Mouse (Mus musculus) midbrain, embryonic 16.5 days (tissue): ENCODE results near the gene Ikzf3. TPM values are rescaled to one million over a fixed set of nuclear protein-coding genes. Genes with fewer than 3 reads are reported as not detected.

Experiments used
- ATAC-seq: fragments of 200-750 bp; cut with Nextera tagmentation; 2 replicates; pipeline ENCODE4 v1.8.0; 2017; ENCODE audit warnings: moderate TSS enrichment
- H3K27ac ChIP-seq: fragments of 300-500 bp; sonication (generic); 2 replicates; pipeline ENCODE4 v1.5.1; 2014; ENCODE audit warnings: mild to moderate bottlenecking, low read length, mixed read lengths
- H3K27me3 ChIP-seq: fragments of 300-500 bp; sonication (generic); 2 replicates; pipeline ENCODE4 v1.6.1; 2014; ENCODE audit warnings: low read depth, low read length, mixed read lengths; ENCODE audit not compliant: control insufficient read depth, insufficient read depth
- H3K36me3 ChIP-seq: fragments of 300-500 bp; sonication (generic); 2 replicates; pipeline ENCODE4 v1.6.1; 2014; ENCODE audit warnings: mild to moderate bottlenecking, low read length, moderate library complexity, mixed read lengths; ENCODE audit not compliant: control insufficient read depth, insufficient read depth
- H3K4me1 ChIP-seq: fragments of 300-500 bp; sonication (generic); 2 replicates; pipeline ENCODE4 v1.6.1; 2014; ENCODE audit warnings: mild to moderate bottlenecking, low read length, mixed read lengths; ENCODE audit not compliant: control insufficient read depth, insufficient read depth
- H3K4me2 ChIP-seq: fragments of 300-500 bp; sonication (generic); 2 replicates; pipeline ENCODE4 v1.6.1; 2014; ENCODE audit warnings: mild to moderate bottlenecking, low read length, mixed read lengths
- H3K4me3 ChIP-seq: fragments of 300-500 bp; sonication (generic); 2 replicates; pipeline ENCODE4 v1.5.1; 2014; ENCODE audit warnings: low read depth, mild to moderate bottlenecking, low read length, moderate library complexity, mixed read lengths
- H3K9ac ChIP-seq: fragments of 300-500 bp; sonication (generic); 2 replicates; pipeline ENCODE4 v1.6.1; 2014; ENCODE audit warnings: low read depth, low read length, mixed read lengths
- H3K9me3 ChIP-seq: fragments of 300-500 bp; sonication (generic); replicated peaks from 2 replicates; pipeline ENCODE4 v1.6.1; 2014; ENCODE audit warnings: mild to moderate bottlenecking, low read length, mixed read lengths; ENCODE audit not compliant: control insufficient read depth, poor library complexity, severe bottlenecking
- WGBS: fragments of 180-500 bp; shearing (Covaris S2); extraction: QIAGEN DNeasy Blood & Tissue Kit; methylation state at CpG from one replicate; pipeline ENCODE4 v1.1.7; 2014; 5-methylcytosine and 5-hydroxymethylcytosine counted together
- polyA plus RNA-seq: library from polyadenylated mRNA; unstranded; fragments of >200 nt; fragmentation: Nextera tagmentation; extraction: Ambion mirVana; gene quantifications from 2 replicates; pipeline ENCODE4 v1.2.1, GENCODE M21; 2015

Ikzf3 gene
- polyA plus RNA-seq, 1 experiment from 2014 or later = not detected

DNA sequence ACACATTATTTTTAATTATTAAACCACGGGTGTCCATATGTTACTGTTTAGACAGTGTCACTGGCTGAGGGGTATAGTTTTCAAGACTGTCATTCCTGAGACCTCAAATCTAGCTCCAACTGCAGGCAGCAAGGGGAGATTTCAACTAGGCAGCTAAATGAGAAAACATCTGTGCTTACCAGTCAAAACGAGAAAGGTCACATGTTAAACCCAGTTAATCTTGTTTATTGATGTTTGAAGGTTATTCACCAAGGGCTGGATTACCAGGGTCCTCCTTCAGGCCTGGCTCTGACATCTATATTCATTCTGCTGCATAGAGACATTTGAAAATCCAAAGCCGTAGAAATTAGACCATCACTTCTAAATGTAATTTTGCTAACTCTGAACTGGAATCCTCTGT, 40.9 kb downstream of the Ikzf3 start:
- H3K4me3 ChIP-seq = no peak overlapping the region
- H3K27ac ChIP-seq = no peak overlapping the region
- H3K36me3 ChIP-seq = no peaks in the 10 kb centered on the region
- no peak for ATAC-seq
- no peaks in the 10 kb centered on the region for H3K4me1 ChIP-seq
- H3K9me3 ChIP-seq = no peaks in the 10 kb centered on the region
- no peaks in the 10 kb centered on the region for H3K27me3 ChIP-seq
- WGBS = 66% methylated on average over 3 of the region's 3 CpGs
- no peak overlapping the region for H3K4me2 ChIP-seq
- H3K9ac ChIP-seq = no peak overlapping the region

DNA sequence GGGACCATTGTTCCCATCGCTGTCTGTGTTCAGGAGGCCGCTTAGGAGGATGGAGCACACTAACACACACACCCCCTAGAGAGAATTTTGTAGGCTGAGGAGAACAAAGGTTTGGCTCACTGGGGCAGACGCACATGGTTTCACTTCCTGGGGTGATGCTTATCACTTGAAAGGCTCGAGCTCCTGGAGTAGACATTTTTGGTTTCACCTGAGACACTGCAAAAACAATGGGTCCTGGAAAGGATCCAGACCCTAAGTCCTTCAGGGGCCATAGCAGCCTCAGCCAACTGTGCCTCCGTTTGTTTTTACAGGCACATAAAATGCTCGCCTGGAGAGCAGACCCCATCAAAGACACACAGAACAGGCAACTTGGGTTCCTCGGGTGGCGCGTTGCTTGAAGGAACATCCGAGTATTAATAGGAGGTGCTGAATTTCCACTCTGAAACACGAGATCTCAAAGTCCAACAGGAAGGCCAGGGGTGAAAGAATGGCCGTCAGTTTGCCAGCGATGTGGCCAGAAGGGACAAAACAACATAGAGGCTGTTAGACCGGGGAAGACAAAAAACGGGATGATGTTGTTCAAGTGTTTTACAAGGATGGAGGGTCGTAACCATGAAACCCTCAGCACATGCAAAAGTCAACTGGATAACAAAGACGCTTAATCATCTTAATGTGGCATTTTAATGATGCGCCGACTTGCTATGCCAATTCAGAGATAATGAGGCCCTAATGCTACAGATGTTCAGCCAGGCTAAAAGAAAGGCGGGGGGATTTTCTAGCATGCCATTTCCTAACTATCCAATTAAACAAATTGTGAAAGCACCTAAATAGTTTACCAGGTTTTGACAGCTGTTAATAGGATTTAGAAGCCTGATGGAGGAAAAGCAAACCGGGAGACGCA, 48.2 kb downstream of the Ikzf3 start:
- no peak for ATAC-seq
- 39% methylated on average over 22 of the region's 22 CpGs for WGBS
- Histone ChIP-seq H3K27ac (no peak overlapping the region), H3K36me3 (no peaks in the 10 kb centered on the region), H3K4me3 (no peak overlapping the region), H3K9ac (no peak overlapping the region), H3K9me3 (no peaks in the 10 kb centered on the region), H3K4me2 (no peak overlapping the region), H3K4me1 (no peaks in the 10 kb centered on the region), H3K27me3 (no peaks in the 10 kb centered on the region)

GRCm38 (mm10) chr11:98495176-98495719, 50.6 kb downstream of the Ikzf3 start:
- H3K4me2 ChIP-seq = no peak overlapping the region
- H3K27me3 ChIP-seq = no peaks in the 10 kb centered on the region
- no peak overlapping the region for H3K4me3 ChIP-seq
- no peaks in the 10 kb centered on the region for H3K9me3 ChIP-seq
- no peaks in the 10 kb centered on the region for H3K36me3 ChIP-seq
- H3K9ac ChIP-seq = no peak overlapping the region
- no peak for ATAC-seq
- no peak overlapping the region for H3K27ac ChIP-seq
- no peaks in the 10 kb centered on the region for H3K4me1 ChIP-seq
- 95% methylated on average over 5 of the region's 5 CpGs for WGBS

- H3K4me3 ChIP-seq = no peak overlapping the region
- H3K27me3 ChIP-seq = no peaks in the 10 kb centered on the region
- no peaks in the 10 kb centered on the region for H3K9me3 ChIP-seq
- no peak overlapping the region for H3K27ac ChIP-seq
- ATAC-seq = no peak
- H3K36me3 ChIP-seq = no peaks in the 10 kb centered on the region
- 59% methylated on average over 9 of the region's 9 CpGs for WGBS
- no peaks in the 10 kb centered on the region for H3K4me1 ChIP-seq
- H3K9ac ChIP-seq = no peak overlapping the region
- H3K4me2 ChIP-seq = no peak overlapping the region
Measured at GRCm38 (mm10) chr11:98493394-98493793, 52.4 kb downstream of the Ikzf3 start.

DNA sequence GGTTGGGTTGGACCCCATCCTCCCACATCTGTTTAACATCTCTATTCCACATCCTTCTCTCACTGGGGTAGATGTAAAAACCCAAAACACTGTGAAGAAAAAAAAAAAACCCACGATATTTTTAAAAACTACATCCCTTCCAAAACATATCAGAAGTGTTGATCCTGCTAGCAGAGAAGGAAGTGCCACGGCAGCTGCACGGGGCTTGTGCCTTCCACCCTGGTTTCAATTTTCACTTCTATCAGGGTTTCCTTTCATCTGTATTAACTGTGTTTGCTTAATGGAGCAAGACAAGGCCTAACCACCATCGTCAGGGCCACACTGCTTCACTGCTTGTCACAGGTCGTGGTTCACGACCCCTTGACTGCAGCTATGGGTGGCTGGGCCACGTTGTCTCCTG, 52.9 kb downstream of the Ikzf3 start:
- H3K27ac ChIP-seq = no peak overlapping the region
- no peaks in the 10 kb centered on the region for H3K9me3 ChIP-seq
- H3K4me2 ChIP-seq = no peak overlapping the region
- no peak for ATAC-seq
- no peaks in the 10 kb centered on the region for H3K27me3 ChIP-seq
- H3K4me1 ChIP-seq = no peaks in the 10 kb centered on the region
- 18% methylated on average over 7 of the region's 7 CpGs for WGBS
- H3K4me3 ChIP-seq = no peak overlapping the region
- H3K9ac ChIP-seq = no peak overlapping the region
- no peaks in the 10 kb centered on the region for H3K36me3 ChIP-seq

DNA sequence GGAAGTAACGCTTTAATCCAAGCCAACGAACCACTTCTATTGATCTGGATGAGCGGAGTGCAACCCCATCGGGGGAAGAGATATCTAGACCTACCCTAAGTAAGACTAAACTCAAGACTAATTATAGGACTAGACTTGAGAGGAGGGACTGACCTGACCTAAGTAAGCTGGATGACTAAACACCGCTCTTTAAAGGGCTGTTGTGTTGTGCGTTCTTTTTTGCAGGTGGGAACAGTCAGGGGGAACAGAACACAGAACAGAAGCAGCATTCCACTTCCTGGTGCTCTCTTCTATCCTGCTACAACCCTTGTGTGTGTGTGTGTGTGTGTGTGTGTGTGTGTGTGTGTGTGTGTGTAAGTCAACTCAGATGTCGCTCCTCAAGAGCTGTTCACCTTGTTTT, 54.3 kb downstream of the Ikzf3 start:
- Histone ChIP-seq H3K27me3 (no peaks in the 10 kb centered on the region), H3K9ac (no peak overlapping the region), H3K27ac (no peak overlapping the region), H3K36me3 (no peaks in the 10 kb centered on the region), H3K9me3 (no peaks in the 10 kb centered on the region), H3K4me2 (no peak overlapping the region), H3K4me1 (no peaks in the 10 kb centered on the region), H3K4me3 (no peak overlapping the region)
- no peak for ATAC-seq
- 73% methylated on average over 7 of the region's 7 CpGs for WGBS

DNA sequence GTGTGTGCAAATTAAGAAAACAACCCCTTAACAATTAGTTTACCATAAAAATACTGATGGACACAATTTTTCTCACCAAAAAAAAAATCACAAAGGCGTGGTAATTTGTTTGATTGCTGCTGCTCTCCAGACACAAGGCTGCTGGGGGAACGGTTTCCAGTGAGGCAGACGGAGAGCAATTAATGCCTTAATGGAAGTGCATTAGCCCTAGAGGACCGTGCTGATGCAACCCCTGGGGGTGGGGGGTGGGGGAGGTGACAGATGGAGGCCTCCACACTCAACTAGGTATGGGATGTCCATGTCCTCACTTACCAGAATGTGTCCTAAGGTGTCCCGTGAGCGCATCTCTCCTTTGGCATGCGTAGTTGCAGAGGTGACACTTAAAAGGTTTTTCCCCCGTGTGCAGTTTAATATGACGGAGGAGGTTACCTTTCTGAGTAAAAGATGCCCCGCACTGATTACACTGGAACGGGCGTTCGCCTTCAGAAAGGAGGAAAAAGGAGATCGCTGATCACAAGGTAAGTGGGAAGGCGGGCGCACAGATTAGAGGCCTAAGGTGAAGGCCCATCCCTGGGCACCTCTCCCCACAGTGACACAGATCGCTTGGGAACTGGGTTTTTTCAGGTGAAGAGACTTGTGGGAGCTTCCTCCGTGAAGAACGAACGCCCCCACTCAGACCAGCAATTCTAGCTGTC, 57.1 kb downstream of the Ikzf3 start:
- Histone ChIP-seq H3K27me3 (no peaks in the 10 kb centered on the region), H3K9me3 (no peaks in the 10 kb centered on the region), H3K4me2 (no peak overlapping the region), H3K9ac (no peak overlapping the region), H3K4me1 (no peaks in the 10 kb centered on the region), H3K36me3 (no peaks in the 10 kb centered on the region), H3K4me3 (no peak overlapping the region), H3K27ac (no peak overlapping the region)
- WGBS = 78% methylated on average over 20 of the region's 20 CpGs
- ATAC-seq = no peak

DNA sequence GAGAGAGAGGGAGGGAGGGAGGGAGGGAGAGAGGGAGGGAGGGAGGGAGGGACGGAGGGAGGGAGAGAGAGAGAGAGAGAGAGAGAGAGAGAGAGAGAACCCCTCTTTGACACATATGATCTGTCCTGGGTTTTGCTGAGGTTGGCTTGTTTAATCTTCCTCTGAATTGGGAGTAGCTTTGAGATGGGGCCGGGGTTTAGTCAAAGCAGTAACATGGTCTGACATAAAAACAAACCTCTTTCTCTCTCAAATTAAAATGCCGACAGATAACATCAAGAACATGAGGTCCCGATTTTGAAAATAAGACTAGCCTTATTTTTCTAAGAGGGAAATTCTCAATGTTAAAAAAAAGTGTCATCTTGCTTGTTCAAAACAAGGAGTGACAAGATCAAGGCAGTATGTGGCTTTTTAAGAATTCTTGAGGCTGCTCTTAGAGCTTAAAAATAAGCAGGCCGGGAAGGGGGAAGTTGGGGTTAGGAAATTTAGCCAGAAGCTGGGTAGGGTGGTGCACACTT, 58.2 kb downstream of the Ikzf3 start:
- no peak for ATAC-seq

DNA sequence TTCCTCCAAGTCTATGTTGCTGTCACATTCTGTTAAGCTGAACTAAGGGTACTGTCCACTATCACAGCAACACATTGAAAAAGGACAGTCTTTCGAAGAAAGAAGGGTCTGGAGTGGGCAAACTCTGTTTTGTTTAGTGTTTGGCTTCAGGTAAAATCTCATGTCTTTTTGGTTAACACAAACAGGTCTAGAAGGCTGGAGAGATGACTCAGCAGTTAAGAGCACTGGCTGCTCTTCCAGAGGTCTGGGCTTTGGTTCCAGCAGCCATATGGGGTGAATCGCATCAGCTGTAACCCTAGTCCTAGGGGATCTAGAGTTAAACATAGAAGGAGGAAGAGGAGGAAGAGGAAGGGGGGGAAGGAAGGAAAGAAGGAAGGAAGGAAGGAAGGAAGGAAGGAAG, 60.1 kb downstream of the Ikzf3 start:
- Histone ChIP-seq H3K4me1 (no peaks in the 10 kb centered on the region), H3K36me3 (no peaks in the 10 kb centered on the region), H3K4me2 (no peak overlapping the region), H3K27me3 (no peaks in the 10 kb centered on the region), H3K9me3 (no peaks in the 10 kb centered on the region), H3K27ac (no peak overlapping the region), H3K4me3 (no peak overlapping the region), H3K9ac (no peak overlapping the region)
- no peak for ATAC-seq
- 96% methylated on average over 2 of the region's 2 CpGs for WGBS

More for the DNA sequence above, 58.2 kb downstream of the Ikzf3 start:
- H3K36me3 ChIP-seq = no peaks in the 10 kb centered on the region
- no peak overlapping the region for H3K4me2 ChIP-seq
- H3K27me3 ChIP-seq = no peaks in the 10 kb centered on the region
- H3K4me1 ChIP-seq = no peaks in the 10 kb centered on the region
- no peak overlapping the region for H3K9ac ChIP-seq
- whole genome bisulfite sequencing = 84% methylated on average over 5 of the region's 5 CpGs
- no peaks in the 10 kb centered on the region for H3K9me3 ChIP-seq
- H3K27ac ChIP-seq = no peak overlapping the region
- H3K4me3 ChIP-seq = no peak overlapping the region
